Mouse (Mus musculus) hindbrain, embryonic 11.5 days (tissue): Measurements from ENCODE around the gene Hoxb2. TPM values are rescaled to one million over a fixed set of nuclear protein-coding genes. Genes with fewer than 3 reads are reported as not detected.

Experiments
- ATAC-seq: fragments of 200-750 bp; cut with Nextera tagmentation; 2 replicates; pipeline ENCODE4 v1.8.0; 2017; ENCODE audit warnings: mild to moderate bottlenecking, moderate TSS enrichment, moderate library complexity; ENCODE audit not compliant: low FRiP score
- DNase-seq: peaks from one replicate; pipeline ENCODE4 v3.0.0-alpha.2; 2015; ENCODE audit warnings: low spot score
- H3K27ac ChIP-seq: fragments of 300-500 bp; sonication (generic); 2 replicates; pipeline ENCODE4 v1.5.1; 2014; ENCODE audit warnings: mild to moderate bottlenecking, low read depth, low read length
- H3K27me3 ChIP-seq: fragments of 300-500 bp; sonication (generic); 2 replicates; pipeline ENCODE4 v1.6.1; 2014; ENCODE audit warnings: mild to moderate bottlenecking, low read length, moderate library complexity, mixed read lengths; ENCODE audit not compliant: control insufficient read depth, insufficient read depth
- H3K36me3 ChIP-seq: fragments of 300-500 bp; sonication (generic); 2 replicates; pipeline ENCODE4 v1.6.1; 2014; ENCODE audit warnings: mild to moderate bottlenecking, low read length, moderate library complexity, mixed read lengths; ENCODE audit not compliant: control insufficient read depth, insufficient read depth
- H3K4me1 ChIP-seq: fragments of 300-500 bp; sonication (generic); replicated peaks from 2 replicates; pipeline ENCODE4 v1.6.1; 2014; ENCODE audit warnings: low read length, mixed read lengths; ENCODE audit not compliant: control insufficient read depth, insufficient read depth
- H3K4me2 ChIP-seq: fragments of 300-500 bp; sonication (generic); replicated peaks from 2 replicates; pipeline ENCODE4 v1.6.1; 2014; ENCODE audit warnings: mild to moderate bottlenecking, low read depth, low read length
- H3K4me3 ChIP-seq: fragments of 300-500 bp; sonication (generic); 2 replicates; pipeline ENCODE4 v1.5.1; 2014; ENCODE audit warnings: low read depth, low read length
- H3K9ac ChIP-seq: fragments of 300-500 bp; sonication (generic); 2 replicates; pipeline ENCODE4 v1.6.1; 2014; ENCODE audit warnings: low read depth, low read length
- H3K9me3 ChIP-seq: fragments of 300-500 bp; sonication (generic); 2 replicates; pipeline ENCODE4 v1.6.1; 2016; ENCODE audit warnings: low read length; ENCODE audit not compliant: control insufficient read depth
- WGBS: fragments of 180-500 bp; shearing (Covaris S2); extraction: QIAGEN DNeasy Blood & Tissue Kit; methylation state at CpG from one replicate; pipeline ENCODE4 v1.1.7; 2014; 5-methylcytosine and 5-hydroxymethylcytosine counted together
- polyA plus RNA-seq: library from polyadenylated mRNA; unstranded; fragments of >200 nt; fragmentation: Nextera tagmentation; extraction: Ambion mirVana; gene quantifications from 2 replicates; pipeline ENCODE4 v1.2.1, GENCODE M21; 2014

The Hoxb2 gene
- polyA plus RNA-seq, 1 experiment from 2014 or later: 67.5 TPM

DNA sequence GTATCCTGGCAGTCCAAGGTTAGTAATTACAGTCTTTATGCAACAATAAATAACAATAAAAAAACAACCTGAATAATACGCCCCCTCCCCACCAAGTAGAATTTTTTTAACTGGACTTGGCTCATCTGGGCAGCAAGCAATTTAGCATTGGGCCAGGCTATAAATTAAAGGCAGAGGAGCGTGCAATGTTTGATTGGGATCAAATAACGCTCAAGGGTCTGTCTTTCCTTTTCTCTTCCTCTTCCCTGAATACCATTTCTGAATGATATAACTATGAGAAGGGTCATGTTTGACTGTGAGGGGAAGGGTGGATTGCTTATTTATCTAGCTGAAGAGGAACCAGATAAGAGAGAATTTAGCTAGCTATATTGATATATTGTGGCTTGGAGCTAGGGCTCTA lies 1.3 kb upstream of the Hoxb2 start:
- Histone ChIP-seq H3K27ac (peak overlapping the region; percentile 98), H3K4me2 (peak overlapping the region; percentile 50), H3K36me3 (no peaks in the 10 kb centered on the region), H3K4me1 (peaks cover 10% of the 10 kb centered on the region; the same call in 1 of the 2 replicates), H3K4me3 (peak overlapping the region; percentile 39), H3K9me3 (no peaks in the 10 kb centered on the region), H3K27me3 (peaks cover 63% of the 10 kb centered on the region), H3K9ac (peak overlapping the region; percentile 67)
- WGBS: 14% methylated on average over 3 of the region's 3 CpGs
- ATAC-seq (no peak), DNase-seq (peak; percentile 37)

GRCm38 (mm10) chr11:96349491-96350340 lies 609 bp upstream of the Hoxb2 start:
- H3K9me3 ChIP-seq: no peaks in the 10 kb centered on the region
- DNase-seq (peak; percentile 78), ATAC-seq (0 out of 2 replicates have a peak, but pooled peaks have one; percentile 22)
- H3K4me1 ChIP-seq: peaks cover 10% of the 10 kb centered on the region; the same call in 1 of the 2 replicates
- H3K4me2 ChIP-seq: peak overlapping the region; percentile 50
- peaks cover 56% of the 10 kb centered on the region for H3K27me3 ChIP-seq
- peak overlapping the region; percentile 98 for H3K27ac ChIP-seq
- WGBS: 1% methylated on average over 13 of the region's 14 CpGs
- peak overlapping the region; percentile 67 for H3K9ac ChIP-seq
- no peaks in the 10 kb centered on the region for H3K36me3 ChIP-seq
- peak overlapping the region; percentile 39 for H3K4me3 ChIP-seq

- Histone ChIP-seq H3K36me3 (no peaks in the 10 kb centered on the region), H3K9me3 (no peaks in the 10 kb centered on the region), H3K4me2 (peak overlapping the region; percentile 42), H3K4me1 (peaks cover 10% of the 10 kb centered on the region; the same call in 1 of the 2 replicates), H3K4me3 (peak overlapping the region; percentile 72), H3K27ac (peak overlapping the region; percentile 98), H3K27me3 (peaks cover 53% of the 10 kb centered on the region), H3K9ac (peak overlapping the region; percentile 98)
- 0% methylated on average over 2 of the region's 2 CpGs for WGBS
- peak; percentile 59 for DNase-seq
- ATAC-seq: no peak
Measured at GRCm38 (mm10) chr11:96350791-96351190, 466 bp downstream of the Hoxb2 start.

DNA sequence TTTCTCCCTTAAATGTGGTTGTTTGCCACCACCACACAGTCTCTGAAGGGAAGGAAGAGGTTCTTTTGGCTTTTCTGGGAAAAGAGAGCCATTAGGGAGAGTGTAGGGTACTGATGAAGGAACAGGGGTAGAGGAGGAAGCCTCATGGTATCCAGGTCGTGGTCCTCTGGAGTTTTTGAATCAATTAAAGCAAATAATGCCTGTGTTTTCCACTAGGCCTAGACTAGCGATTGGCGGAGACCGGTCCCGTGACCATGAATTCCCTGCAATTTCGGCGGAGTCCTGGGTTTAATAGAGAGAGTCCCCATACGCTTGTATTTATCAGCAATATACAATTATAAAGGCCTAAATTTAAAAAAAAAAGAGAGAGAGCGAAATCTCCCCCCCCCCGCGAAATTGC lies 987 bp downstream of the Hoxb2 start:
- peak overlapping the region; percentile 42 for H3K4me2 ChIP-seq
- H3K36me3 ChIP-seq: no peaks in the 10 kb centered on the region
- 2% methylated on average over 11 of the region's 11 CpGs for WGBS
- DNase-seq (peak; percentile 77), ATAC-seq (no peak)
- H3K27me3 ChIP-seq: peaks cover 51% of the 10 kb centered on the region
- H3K9ac ChIP-seq: peak overlapping the region; percentile 98
- H3K4me1 ChIP-seq: peaks cover 7% of the 10 kb centered on the region; the same call in 1 of the 2 replicates
- H3K4me3 ChIP-seq: peak overlapping the region; percentile 72
- H3K27ac ChIP-seq: peak overlapping the region; percentile 98
- H3K9me3 ChIP-seq: no peaks in the 10 kb centered on the region

DNA sequence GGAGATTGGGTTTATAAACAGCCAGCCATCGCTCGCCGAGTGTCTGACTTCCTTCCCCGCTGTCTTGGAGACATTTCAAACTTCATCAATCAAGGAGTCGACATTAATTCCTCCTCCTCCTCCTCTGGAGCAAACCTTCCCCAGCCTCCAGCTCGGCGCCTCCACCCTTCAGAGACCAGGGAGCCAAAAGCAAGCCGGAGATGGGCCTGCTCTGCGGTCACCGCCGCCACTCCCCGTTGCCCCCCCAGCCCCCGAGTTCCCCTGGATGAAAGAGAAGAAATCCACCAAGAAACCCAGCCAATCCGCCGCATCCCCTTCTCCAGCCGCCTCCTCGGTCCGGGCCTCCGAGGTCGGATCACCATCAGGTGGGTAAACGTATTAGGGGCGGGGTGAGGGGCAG lies 1.5 kb downstream of the Hoxb2 start:
- Histone ChIP-seq H3K4me2 (peak overlapping the region; percentile 42), H3K4me3 (peak overlapping the region; percentile 72)
- peak; percentile 66 for DNase-seq

GRCm38 (mm10) chr11:96352691-96353521 lies 2.6 kb downstream of the Hoxb2 start:
- H3K4me1 ChIP-seq: peaks cover 5% of the 10 kb centered on the region; the same call in 1 of the 2 replicates
- ATAC-seq (no peak), DNase-seq (peak; percentile 74)
- peak overlapping the region; percentile 40 for H3K4me2 ChIP-seq
- H3K9ac ChIP-seq: peak overlapping the region; percentile 98
- H3K36me3 ChIP-seq: no peaks in the 10 kb centered on the region
- peak overlapping the region; percentile 98 for H3K27ac ChIP-seq
- H3K9me3 ChIP-seq: no peaks in the 10 kb centered on the region
- peaks cover 52% of the 10 kb centered on the region for H3K27me3 ChIP-seq
- peak overlapping the region; percentile 72 for H3K4me3 ChIP-seq
- under 1% methylated on average over 75 of the region's 75 CpGs for WGBS

More for the DNA sequence above, 1.5 kb downstream of the Hoxb2 start:
- H3K27me3 ChIP-seq: peaks cover 50% of the 10 kb centered on the region
- peak overlapping the region; percentile 98 for H3K27ac ChIP-seq
- peak; percentile 46 for ATAC-seq
- peak overlapping the region; percentile 98 for H3K9ac ChIP-seq
- H3K4me1 ChIP-seq: peaks cover 5% of the 10 kb centered on the region; the same call in 1 of the 2 replicates
- 3% methylated on average over 19 of the region's 22 CpGs for WGBS
- no peaks in the 10 kb centered on the region for H3K36me3 ChIP-seq
- H3K9me3 ChIP-seq: no peaks in the 10 kb centered on the region

DNA sequence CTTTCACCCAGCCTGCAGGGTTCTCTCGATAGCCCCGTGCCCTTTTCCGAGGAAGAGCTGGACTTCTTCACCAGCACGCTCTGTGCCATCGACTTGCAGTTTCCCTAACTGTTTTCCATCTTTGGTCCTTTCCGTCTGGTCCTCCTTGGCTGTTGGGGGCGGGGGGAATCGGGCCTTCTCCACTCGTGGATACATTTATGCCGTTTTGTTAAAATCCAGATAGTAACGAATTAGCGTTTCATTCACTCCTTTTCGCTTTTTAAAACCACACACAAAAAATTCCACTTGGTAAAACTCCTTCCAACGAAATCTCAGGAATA lies 3.2 kb downstream of the Hoxb2 start:
- peaks cover 49% of the 10 kb centered on the region for H3K27me3 ChIP-seq
- DNase-seq: peak; percentile 71
- under 1% methylated on average over 14 of the region's 14 CpGs for WGBS

GRCm38 (mm10) chr11:96353939-96354338 lies 3.6 kb downstream of the Hoxb2 start:
- Histone ChIP-seq H3K4me1 (peaks cover 5% of the 10 kb centered on the region; the same call in 1 of the 2 replicates), H3K4me3 (peak overlapping the region; percentile 72), H3K27ac (peak overlapping the region; percentile 98), H3K4me2 (peak overlapping the region; percentile 63), H3K9ac (peak overlapping the region; percentile 98), H3K27me3 (peaks cover 49% of the 10 kb centered on the region), H3K9me3 (no peaks in the 10 kb centered on the region), H3K36me3 (no peaks in the 10 kb centered on the region)
- DNase-seq (peak; percentile 73), ATAC-seq (no peak)
- WGBS: 2% methylated on average over 8 of the region's 8 CpGs

More for the DNA sequence above, 3.2 kb downstream of the Hoxb2 start:
- peak overlapping the region; percentile 98 for H3K27ac ChIP-seq
- H3K36me3 ChIP-seq: no peaks in the 10 kb centered on the region
- H3K9me3 ChIP-seq: no peaks in the 10 kb centered on the region
- ATAC-seq: no peak
- peak overlapping the region; percentile 98 for H3K9ac ChIP-seq
- H3K4me1 ChIP-seq: peaks cover 5% of the 10 kb centered on the region; the same call in 1 of the 2 replicates
- H3K4me2 ChIP-seq: peak overlapping the region; percentile 40
- peak overlapping the region; percentile 72 for H3K4me3 ChIP-seq
